Mouse (Mus musculus): ENCODE measurements around the gene Hbs1l.

DNA sequence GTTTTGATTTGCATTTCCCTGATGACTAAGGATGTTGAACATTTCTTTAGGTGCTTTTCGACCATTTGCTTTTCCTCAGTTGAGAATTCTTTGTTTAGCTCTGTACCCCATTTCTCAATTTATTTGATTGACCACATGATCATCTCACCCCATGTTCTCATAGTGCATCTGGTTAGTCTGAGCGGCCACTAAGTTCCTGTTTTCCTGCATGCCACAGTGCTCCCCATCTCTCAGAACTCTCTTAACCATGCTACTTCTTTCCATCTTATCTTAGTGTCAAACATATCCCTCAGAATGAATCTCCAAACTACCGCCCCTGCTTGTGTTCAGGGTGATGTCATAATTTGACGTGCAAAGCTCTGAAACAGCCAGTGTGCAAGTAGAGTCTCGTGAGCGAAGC is 30.6 kb downstream of the Hbs1l start:
- no peak for TF ChIP-seq CTCF (IDR thresholded peaks at IDR 0.05)
- no peak for TF ChIP-seq EP300 (IDR thresholded peaks at IDR 0.05)
